Mouse (Mus musculus) adrenal gland, postnatal 36 days (tissue): ENCODE data around the gene 4930535I16Rik. TPM values are rescaled to one million over a fixed set of nuclear protein-coding genes. Genes with fewer than 3 reads are reported as not detected.

Source experiments
- DNase-seq, 2 experiments: peaks; one replicate each; pipeline ENCODE4 v3.0.0; 2021; ENCODE audit warnings: mixed read lengths in 1 of 2
- total RNA-seq, 2 experiments: library from RNA; stranded (reverse); gene quantifications; 2 replicates each; pipeline ENCODE4 v1.2.3; 2021

4930535I16Rik gene
- total RNA-seq, 2 experiments from 2014 or later, result not detected

GRCm38 (mm10) chr4:123905126-123905668, 12.6 kb downstream of the 4930535I16Rik start:
- no peak for DNase-seq

- DNase-seq, result peak; percentile 100
Measured at GRCm38 (mm10) chr4:123904333-123905125, 13.3 kb downstream of the 4930535I16Rik start, which contains the start of gene Mycbp. Mycbp (plus strand) TSS chr4:123904832.

DNA sequence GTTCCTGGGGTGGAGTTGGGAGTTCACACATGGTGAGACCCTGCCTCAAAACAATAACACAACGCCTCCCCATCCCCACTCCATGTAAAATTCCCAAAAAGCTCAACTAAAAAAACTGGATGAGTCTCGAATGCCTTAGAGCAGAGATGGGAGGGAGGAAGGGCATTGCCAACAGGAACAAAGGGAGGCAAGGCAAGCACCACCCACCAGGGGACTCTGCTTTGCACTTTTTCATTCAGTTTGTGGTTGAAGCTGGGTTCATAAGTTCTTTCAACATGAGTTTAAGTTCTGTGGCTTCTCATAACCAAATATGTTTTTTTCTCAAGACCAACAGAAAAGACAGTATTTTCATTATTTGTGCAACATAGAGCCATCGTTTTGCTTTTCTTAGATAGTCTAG, 14.4 kb downstream of the 4930535I16Rik start:
- no peak for DNase-seq

GRCm38 (mm10) chr4:123898696-123899095, 19.1 kb downstream of the 4930535I16Rik start:
- peak; percentile 60 to 61 for DNase-seq

GRCm38 (mm10) chr4:123894295-123894694, 23.5 kb downstream of the 4930535I16Rik start:
- no peak for DNase-seq

DNA sequence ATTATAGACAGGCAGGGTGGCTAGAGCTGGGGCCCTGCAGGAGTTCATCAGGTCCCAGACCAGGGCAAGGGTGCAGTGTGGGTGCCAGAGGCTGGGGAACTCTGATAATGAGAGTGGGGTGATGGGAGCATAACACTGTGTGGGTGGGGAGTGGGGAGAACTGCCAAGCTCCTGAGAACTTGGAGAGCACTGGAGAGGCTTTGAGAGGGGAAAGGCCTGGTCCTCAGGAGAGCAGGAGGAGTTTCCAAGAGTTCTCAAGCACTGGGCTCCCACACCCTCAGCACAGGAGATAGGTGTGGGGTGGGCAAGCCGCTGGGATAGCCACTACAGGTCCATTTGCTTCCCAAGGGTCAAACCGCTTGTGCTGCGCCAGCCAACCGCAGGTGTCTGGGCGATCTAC, 24.1 kb downstream of the 4930535I16Rik start:
- no peak for DNase-seq

Other genes starting within 250 kb of the 4930535I16Rik start
- 100 to 1,000 TPM; 150 to 174 TPM for gene Macf1, start 233.7 kb downstream of the 4930535I16Rik start, total RNA-seq
- 100 to 1,000 TPM; 236 to 258 TPM for gene Ndufs5, start 199.8 kb downstream of the 4930535I16Rik start, total RNA-seq
- 10 to 100 TPM; 62.6 to 74.8 TPM for gene Akirin1, start 167.7 kb downstream of the 4930535I16Rik start, total RNA-seq
- 1 to 10 TPM; 1.1 to 2.7 TPM for gene Rhbdl2, start 130.1 kb downstream of the 4930535I16Rik start, total RNA-seq
- not detected for gene 4933427I04Rik, start 58.3 kb downstream of the 4930535I16Rik start, total RNA-seq
- 10 to 100 TPM; 37.6 to 50.0 TPM for gene Mycbp, start 13.2 kb downstream of the 4930535I16Rik start, total RNA-seq
- gene Rragc, start 576 bp downstream of the 4930535I16Rik start, total RNA-seq, result 10 to 100 TPM; 80.5 to 87.4 TPM